Mouse (Mus musculus): ENCODE measurements around the gene Atrnl1. TPM values are rescaled to one million over a fixed set of nuclear protein-coding genes. Genes with fewer than 3 reads are reported as not detected.

Gene Atrnl1
- polyA plus RNA-seq (2012; rRNA removed; ENCODE audit: low replicate concordance): 4.0 and 4.5 TPM in 2 replicates

DNA sequence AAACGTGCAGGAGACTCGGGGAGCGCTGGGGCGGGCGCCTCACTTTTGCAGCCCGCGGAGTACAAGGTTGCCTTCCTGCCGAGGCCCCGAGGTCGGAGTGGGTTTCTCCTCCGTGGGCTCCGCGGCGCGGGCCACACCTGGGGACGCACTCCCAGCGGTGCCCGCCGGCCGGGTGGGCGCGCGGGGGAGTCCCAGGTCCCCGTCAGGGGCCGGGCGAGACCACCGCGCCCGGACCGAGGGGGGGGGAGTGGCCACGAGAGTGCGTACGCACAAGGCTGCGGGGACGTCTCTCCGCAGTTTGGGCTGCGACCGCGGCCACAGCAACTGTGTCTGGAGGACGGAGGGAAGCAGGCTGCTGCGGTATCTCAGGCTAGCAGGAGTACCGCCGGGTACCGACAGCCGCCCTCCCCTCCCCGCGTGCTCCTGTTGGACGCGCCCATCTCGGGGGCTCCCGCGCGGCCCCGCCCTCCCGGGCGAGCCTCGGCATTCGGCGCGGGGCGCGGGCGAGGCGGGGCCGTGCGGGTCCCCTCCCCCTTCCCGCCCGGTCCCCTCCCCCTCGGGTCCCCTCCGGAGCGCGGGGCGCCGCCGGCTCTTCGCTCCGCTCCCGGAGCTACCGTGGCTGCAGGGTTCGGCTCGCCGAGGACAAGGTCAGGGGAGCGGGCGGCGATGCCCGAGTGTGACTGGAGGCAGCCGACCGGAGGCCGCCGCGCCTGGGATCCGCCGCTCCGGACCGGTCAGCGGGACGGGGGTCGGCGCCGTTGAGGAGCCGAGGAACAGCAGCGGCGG, at the start of gene Atrnl1:
Gene Atrnl1, plus strand, starts transcription at position 559 of the 786 bp plus-strand sequence.

Other genes with a start within 250 kb of the Atrnl1 start
- gene Trub1, start 158.1 kb upstream of the Atrnl1 start, polyA plus RNA-seq (2012; rRNA removed; ENCODE audit: low replicate concordance): 0.79 and 4.3 TPM in 2 replicates